Mouse (Mus musculus) heart, postnatal 0 days (tissue): Measurements from ENCODE around the gene Akap12.

ENCODE experiments used
- CTCF ChIP-seq: IDR thresholded peaks from 2 replicates; pipeline ENCODE4 v1.5.1; 2016; ENCODE audit warnings: antibody characterized with exemption, control low read depth, low read depth
- EP300 ChIP-seq: IDR thresholded peaks from 2 replicates; pipeline ENCODE4 v1.6.1; 2016; ENCODE audit warnings: antibody characterized with exemption, low read depth

- TF ChIP-seq CTCF (no peak), EP300 (no peak)
Observed at GRCm38 (mm10) chr10:4374239-4374638, 108.1 kb downstream of the Akap12 start.
